Mouse (Mus musculus) cortical plate, adult 2 months (tissue): ENCODE measurements at regions not wholly inside any gene's neighbourhood (a gene's known extent, or its start where the extent isn't known, plus 50 kb on each side); places are given as distances from the start of the nearest gene placed in this dataset.

ENCODE experiments used
- H3K27ac ChIP-seq: fragments of 200-500 bp; 2 replicates; pipeline ENCODE4 v1.5.1; 2012; ENCODE audit warnings: low read length, control low read depth, inconsistent platforms; ENCODE audit not compliant: insufficient read depth
- H3K4me1 ChIP-seq: fragments of 200-500 bp; 2 replicates; pipeline ENCODE4 v1.6.1; 2011; ENCODE audit warnings: low read length; ENCODE audit not compliant: control insufficient read depth, insufficient read depth
- H3K4me3 ChIP-seq: fragments of 200-500 bp; 2 replicates; pipeline ENCODE4 v1.5.1; 2011; ENCODE audit warnings: mild to moderate bottlenecking, low read length, control low read depth; ENCODE audit not compliant: insufficient read depth
- CTCF ChIP-seq: fragments of 200-500 bp; IDR thresholded peaks from 2 replicates; pipeline ENCODE4 v1.5.1; 2011; ENCODE audit warnings: mild to moderate bottlenecking, control low read depth, low read length; ENCODE audit not compliant: insufficient read depth; ENCODE audit errors: extremely low read depth
- POLR2A ChIP-seq: fragments of 200-500 bp; IDR thresholded peaks from 2 replicates; pipeline ENCODE4 v1.6.1; 2011; ENCODE audit warnings: mild to moderate bottlenecking, low read length, control low read depth; ENCODE audit not compliant: insufficient read depth; ENCODE audit errors: extremely low read depth

DNA sequence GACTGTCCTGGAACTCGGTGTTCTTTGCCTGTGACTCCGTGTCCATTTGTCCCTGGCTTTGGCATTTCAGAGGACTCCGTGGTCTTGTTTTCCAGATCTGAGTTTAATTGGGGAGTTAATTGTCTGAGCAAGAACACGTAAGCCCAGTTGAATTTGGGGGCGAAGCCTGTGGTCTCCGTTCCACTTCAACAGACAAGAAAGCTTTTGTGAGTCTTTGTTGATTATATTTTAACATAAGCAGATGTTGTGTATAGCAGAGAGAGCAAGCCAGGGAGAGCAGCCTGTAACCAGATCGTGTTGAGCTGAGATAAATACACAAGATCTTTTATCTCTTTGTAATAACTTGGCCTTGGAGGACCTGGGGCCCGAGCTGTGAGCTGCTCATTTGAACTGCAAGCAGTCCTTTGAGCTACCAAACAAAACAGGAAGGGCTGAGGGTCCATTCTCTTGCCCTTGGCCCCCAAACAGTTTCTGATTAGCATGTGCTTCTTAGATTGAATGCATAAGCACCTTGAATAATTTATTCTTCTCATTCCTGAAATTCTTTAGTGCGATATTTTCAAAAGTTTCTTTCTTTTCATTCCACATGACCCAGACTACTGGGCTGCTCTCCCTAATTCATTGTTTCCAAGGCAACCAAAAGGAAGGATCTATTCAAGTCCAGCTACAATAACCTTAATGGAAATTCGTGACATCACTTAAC lies 111.1 kb downstream of the Nufip1 start:
- Histone ChIP-seq H3K4me3 (no peak overlapping the region), H3K27ac (no peak overlapping the region), H3K4me1 (peaks cover 2% of the 10 kb centered on the region; the same call in 1 of the 2 replicates)
- TF ChIP-seq CTCF (no peak), POLR2A (no peak)

DNA sequence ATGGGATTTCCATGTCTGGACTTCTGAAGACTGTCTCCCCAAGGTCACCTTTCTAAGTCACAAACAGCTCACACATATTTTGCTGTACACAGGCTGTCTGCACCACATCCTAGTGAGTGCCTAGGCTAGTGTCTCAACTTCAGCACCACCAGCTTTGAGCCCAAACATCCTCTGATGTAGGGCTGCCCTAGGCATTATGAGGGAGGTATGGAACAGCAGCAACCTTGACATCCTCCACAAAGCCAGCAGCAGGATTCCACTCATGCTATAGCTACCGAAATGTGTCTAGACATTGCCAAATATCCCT lies 111.6 kb downstream of the Nufip1 start:
- H3K27ac ChIP-seq = no peak overlapping the region
- peaks cover 2% of the 10 kb centered on the region; the same call in 1 of the 2 replicates for H3K4me1 ChIP-seq
- H3K4me3 ChIP-seq = no peak overlapping the region
- TF ChIP-seq POLR2A (no peak), CTCF (no peak)

DNA sequence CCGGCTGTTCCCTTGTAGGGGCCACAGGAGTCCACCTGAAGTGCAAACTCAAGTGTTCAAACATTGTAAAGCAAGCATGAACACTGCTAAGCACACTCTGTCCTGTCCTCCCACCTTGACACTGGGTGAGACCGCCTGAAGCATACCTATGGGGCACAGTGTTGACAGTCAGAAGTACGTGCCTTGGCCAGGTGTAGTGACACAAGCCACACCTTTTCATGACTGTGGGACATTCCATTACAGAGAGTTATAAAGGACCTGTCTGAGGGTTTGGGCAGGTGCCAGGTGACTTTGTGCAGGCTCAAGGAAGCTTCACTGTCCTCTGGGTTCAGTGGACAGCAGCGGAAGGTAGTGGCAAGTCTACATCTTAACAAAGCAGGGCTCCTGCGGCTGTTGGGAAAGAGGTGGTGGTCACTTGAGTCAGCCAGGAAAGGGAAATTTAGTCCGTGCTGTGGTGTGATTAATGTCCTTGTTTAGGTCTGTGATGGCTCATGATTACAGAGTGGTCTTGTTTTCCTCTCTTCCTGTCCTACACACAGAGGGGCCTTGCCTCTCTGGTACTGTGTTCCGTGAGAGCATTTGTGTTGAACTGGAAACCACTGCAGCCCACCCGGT lies 112.5 kb downstream of the Nufip1 start:
- TF ChIP-seq POLR2A = no peak
- no peak for TF ChIP-seq CTCF
- no peak overlapping the region for H3K27ac ChIP-seq
- H3K4me3 ChIP-seq = no peak overlapping the region
- H3K4me1 ChIP-seq = peaks cover 2% of the 10 kb centered on the region; the same call in 1 of the 2 replicates

DNA sequence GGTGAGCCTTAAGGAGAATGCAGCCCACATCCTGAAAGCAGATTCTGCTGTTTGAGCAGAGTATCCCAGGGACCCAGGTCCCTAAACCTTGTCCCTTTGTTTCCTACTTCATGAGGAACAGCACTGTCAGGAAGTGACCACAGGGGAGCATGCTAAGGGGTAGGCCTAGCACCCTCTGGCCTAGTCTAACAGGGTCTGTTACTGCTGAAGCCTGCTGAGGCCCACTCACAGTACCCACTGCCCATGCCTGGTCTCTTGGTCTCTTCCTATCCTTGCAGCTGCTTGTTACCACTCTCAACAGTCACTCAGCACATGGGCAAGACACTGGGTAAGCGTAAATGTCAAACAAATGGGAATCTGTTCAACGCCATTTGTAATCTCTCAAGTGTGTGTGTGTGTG lies 113.2 kb downstream of the Nufip1 start:
- TF ChIP-seq CTCF (no peak), POLR2A (no peak)
- H3K4me3 ChIP-seq = no peak overlapping the region
- peaks cover 2% of the 10 kb centered on the region; the same call in 1 of the 2 replicates for H3K4me1 ChIP-seq
- H3K27ac ChIP-seq = no peak overlapping the region

DNA sequence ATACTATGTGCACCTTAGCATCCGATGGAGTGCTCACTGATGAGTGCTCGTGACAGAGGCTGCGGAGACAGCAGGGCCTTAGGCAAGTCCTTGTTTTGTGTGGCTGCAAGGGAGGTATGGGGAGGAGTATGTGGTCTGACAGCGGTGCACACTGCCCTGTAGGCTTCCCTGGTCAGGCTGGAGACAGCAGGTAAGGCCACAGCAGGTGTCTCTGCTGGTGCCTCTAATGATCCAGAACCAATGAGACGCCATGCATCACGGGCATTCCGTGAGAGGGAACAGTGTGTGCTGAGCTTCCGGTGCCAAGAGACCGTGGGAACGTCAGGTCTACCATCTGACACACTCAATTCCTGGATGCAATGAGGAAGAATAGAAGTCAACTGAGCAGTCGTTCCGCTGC lies 114.8 kb downstream of the Nufip1 start:
- TF ChIP-seq POLR2A = no peak
- TF ChIP-seq CTCF = no peak
- peaks cover 2% of the 10 kb centered on the region; the same call in 1 of the 2 replicates for H3K4me1 ChIP-seq
- H3K27ac ChIP-seq = no peak overlapping the region
- no peak overlapping the region for H3K4me3 ChIP-seq

DNA sequence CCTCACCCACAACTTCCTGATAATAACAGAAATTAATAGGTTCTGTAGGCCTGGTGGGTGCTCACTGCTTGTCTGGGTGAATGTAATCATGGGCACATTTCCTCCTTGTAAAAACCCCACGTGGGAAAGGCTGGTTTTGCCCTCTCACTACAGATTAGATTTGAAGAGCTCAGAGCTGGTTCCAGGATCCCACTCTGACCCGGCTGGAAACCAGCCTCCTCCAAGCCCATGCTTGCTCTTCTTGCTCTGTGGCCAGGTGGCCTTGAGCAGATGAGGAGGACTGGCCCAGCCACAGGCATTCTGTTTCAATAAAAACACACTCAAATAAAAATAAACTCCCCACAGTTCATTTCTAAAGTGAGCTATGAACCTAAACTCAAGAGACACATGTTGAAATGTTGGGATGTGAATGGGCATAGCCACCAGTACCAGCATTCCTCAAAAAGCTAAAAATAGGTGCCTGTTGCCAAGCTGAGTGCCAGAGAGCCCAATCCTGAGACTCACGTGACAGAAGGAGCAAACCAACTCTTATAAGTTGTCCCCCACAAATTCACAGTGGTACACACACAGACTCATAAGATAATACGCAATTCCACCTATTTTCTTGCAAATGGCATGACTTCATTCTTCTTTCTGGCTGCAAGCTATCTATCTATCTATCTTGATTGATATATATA lies 116.1 kb downstream of the Nufip1 start:
- TF ChIP-seq POLR2A = no peak
- H3K4me1 ChIP-seq = no peaks in the 10 kb centered on the region
- H3K27ac ChIP-seq = no peak overlapping the region
- no peak overlapping the region for H3K4me3 ChIP-seq

DNA sequence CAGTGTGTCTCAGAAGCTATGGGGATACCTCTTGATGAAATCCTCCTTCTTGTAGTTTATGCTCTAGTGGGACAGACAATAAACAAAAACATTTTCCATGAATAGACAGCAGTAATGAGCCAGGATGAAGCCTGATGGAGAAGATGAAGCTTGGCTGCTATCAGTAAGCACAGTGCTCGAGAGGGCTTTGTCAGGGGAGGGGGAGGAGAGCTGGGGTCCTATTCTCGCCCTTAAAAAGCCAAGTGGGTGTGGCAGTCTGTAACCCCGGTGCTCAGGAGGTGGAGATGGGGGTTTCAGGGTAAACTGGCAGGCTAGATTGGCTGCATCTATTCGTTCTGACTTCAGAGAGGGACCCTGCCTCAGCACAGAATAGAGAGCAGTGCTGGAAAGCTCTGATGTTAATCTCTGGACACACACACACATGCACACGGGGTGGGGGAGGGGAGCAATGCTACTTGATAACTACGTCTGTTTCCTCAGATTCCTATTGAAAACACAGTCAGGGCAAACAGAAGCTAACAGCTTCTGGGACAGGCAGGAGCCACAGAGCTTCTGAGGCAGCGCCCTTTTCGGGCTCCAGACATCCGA lies 118.4 kb downstream of the Nufip1 start:
- H3K4me1 ChIP-seq = no peaks in the 10 kb centered on the region
- H3K27ac ChIP-seq = no peak overlapping the region
- TF ChIP-seq POLR2A (no peak), CTCF (no peak)
- H3K4me3 ChIP-seq = no peak overlapping the region

DNA sequence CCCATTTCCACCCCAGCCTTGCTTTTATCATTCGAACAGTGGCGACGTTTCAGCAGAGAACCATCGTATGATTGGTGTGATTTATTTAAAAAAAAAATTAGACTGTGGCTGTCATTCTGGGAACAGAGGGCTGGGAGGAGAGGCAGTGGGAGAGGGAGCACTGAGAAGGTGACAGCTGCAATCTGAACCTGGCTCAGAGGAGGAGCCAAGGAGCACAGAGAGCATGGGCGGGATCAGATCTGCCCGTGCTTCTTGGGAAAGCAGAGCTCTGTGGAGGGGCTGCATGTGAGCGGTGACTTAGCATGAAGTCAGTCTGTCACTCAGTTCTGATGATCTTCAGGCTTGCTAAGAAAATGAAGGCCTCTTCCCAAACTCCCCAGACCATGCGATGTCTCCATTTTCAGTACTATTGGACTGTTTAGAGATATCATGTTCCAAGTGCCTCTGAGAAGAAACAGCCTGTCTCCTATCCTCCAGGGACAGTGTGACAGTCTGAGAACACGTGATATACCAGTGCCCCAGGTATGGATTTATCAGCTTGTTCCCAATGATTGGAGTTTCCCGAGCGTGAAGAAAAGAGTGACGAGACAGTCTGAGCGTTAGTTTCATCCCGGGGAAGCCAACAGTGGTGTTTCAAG lies 129.3 kb downstream of the Nufip1 start:
- TF ChIP-seq CTCF (no peak), POLR2A (no peak)
- Histone ChIP-seq H3K27ac (no peak overlapping the region), H3K4me3 (no peak overlapping the region), H3K4me1 (no peaks in the 10 kb centered on the region)

DNA sequence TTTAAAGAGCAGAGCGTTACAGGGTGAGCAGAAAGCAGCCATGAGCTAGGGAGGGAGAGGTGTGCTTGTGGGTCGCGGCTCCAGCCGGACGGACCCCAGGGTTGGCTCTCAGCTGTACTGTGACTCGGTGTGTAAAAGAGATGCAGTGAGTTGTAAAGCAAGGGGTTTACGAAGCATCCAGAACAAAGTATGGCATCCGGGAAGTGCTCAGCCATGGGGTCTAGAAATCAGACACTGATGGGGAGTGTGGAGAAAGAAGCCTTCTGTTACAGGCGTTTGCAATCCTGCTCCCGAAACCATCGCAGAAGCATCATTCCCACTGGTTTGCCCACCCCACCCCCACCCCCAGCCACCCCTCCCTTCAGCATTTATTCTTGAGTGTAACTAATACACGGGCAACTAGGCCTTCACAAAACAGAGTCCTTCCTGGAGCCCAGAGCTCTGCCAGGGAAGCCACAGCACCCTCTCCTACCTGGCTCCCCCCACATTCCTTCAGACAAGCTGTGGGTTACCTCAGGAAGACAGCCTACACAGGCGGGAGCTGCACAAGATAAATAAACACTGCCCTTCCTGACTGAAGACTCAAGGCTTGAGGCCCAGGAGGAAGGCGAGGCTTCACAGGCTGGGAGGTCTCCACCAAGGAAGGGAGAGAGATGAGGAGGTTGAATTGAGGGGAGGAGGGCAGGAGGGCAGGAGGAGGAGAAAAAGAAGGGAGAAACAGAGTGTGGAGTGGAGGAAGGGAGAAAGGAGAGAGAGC lies 133.1 kb downstream of the Nufip1 start:
- no peaks in the 10 kb centered on the region for H3K4me1 ChIP-seq
- no peak overlapping the region for H3K4me3 ChIP-seq
- TF ChIP-seq CTCF (no peak), POLR2A (no peak)
- no peak overlapping the region for H3K27ac ChIP-seq
